Mouse (Mus musculus): ENCODE measurements at regions not wholly inside any gene's neighbourhood (a gene's known extent, or its start where the extent isn't known, plus 50 kb on each side); places are given as distances from the start of the nearest gene placed in this dataset.

- ATAC-seq (ENCODE audit: poor library complexity, severe bottlenecking), result peak; percentile 73
These were observed 55.7 kb upstream of the Emb start for GRCm38 (mm10) chr13:117152655-117153054.

GRCm38 (mm10) chr13:117143828-117144227, 64.5 kb upstream of the Emb start:
- ATAC-seq (ENCODE audit: poor library complexity, severe bottlenecking), result peak; percentile 49

- no peak for ATAC-seq (ENCODE audit: poor library complexity, severe bottlenecking)
These were observed 65.1 kb upstream of the Emb start for GRCm38 (mm10) chr13:117143255-117143654.

GRCm38 (mm10) chr13:117134352-117134751, 74.0 kb upstream of the Emb start:
- no peak for ATAC-seq (ENCODE audit: poor library complexity, severe bottlenecking)

GRCm38 (mm10) chr13:117132123-117132522, 76.2 kb upstream of the Emb start:
- no peak for ATAC-seq (ENCODE audit: poor library complexity, severe bottlenecking)

- ATAC-seq (ENCODE audit: poor library complexity, severe bottlenecking), result peak; percentile 68
These were observed 80.4 kb upstream of the Emb start for GRCm38 (mm10) chr13:117127813-117128549.

- ATAC-seq (ENCODE audit: poor library complexity, severe bottlenecking), result peak; percentile 31; the same call in 1 of the 2 replicates
These were observed 81.1 kb upstream of the Emb start for GRCm38 (mm10) chr13:117127116-117127728.

GRCm38 (mm10) chr13:117119636-117120035, 88.7 kb upstream of the Emb start:
- no peak for ATAC-seq (ENCODE audit: poor library complexity, severe bottlenecking)

GRCm38 (mm10) chr13:117114797-117115196, 89.5 kb upstream of the Parp8 start:
- ATAC-seq (ENCODE audit: poor library complexity, severe bottlenecking), result peak; percentile 88

- ATAC-seq (ENCODE audit: poor library complexity, severe bottlenecking), result no peak
These were observed 87.1 kb upstream of the Parp8 start for GRCm38 (mm10) chr13:117112424-117112823.

- no peak for ATAC-seq (ENCODE audit: poor library complexity, severe bottlenecking)
These were observed 79.9 kb upstream of the Parp8 start for GRCm38 (mm10) chr13:117105151-117105660.

- ATAC-seq (ENCODE audit: poor library complexity, severe bottlenecking), result peak; percentile 77
These were observed 69.4 kb upstream of the Parp8 start for GRCm38 (mm10) chr13:117094773-117095172.

GRCm38 (mm10) chr13:117088629-117089028, 63.3 kb upstream of the Parp8 start:
- ATAC-seq (ENCODE audit: poor library complexity, severe bottlenecking), result no peak

- no peak for ATAC-seq (ENCODE audit: poor library complexity, severe bottlenecking)
These were observed 57.4 kb upstream of the Parp8 start for GRCm38 (mm10) chr13:117082758-117083157.

GRCm38 (mm10) chr13:117079316-117079715, 54.0 kb upstream of the Parp8 start:
- ATAC-seq (ENCODE audit: poor library complexity, severe bottlenecking), result peak; percentile 59; the same call in 1 of the 2 replicates
